Mouse (Mus musculus) myocyte (in vitro differentiated cells): ENCODE data around the gene Add3. TPM values are rescaled to one million over a fixed set of nuclear protein-coding genes. Genes with fewer than 3 reads are reported as not detected.

Experiments
- H3K27me3 ChIP-seq: one replicate; pipeline ENCODE4 v1.6.1; 2011; ENCODE audit not compliant: control insufficient read depth, insufficient read depth, insufficient read length
- H3K36me3 ChIP-seq: one replicate; pipeline ENCODE4 v1.6.1; 2011; ENCODE audit not compliant: control insufficient read depth, insufficient read depth
- H3K4me2 ChIP-seq: one replicate; pipeline ENCODE4 v1.6.1; 2011; ENCODE audit warnings: low read depth, control low read depth
- H3K4me3 ChIP-seq: one replicate; pipeline ENCODE4 v1.5.1; 2011; ENCODE audit warnings: mild to moderate bottlenecking, control low read depth, moderate library complexity
- H3K79me2 ChIP-seq: one replicate; pipeline ENCODE4 v1.6.1; 2011; ENCODE audit not compliant: control insufficient read depth, insufficient read depth
- H3ac ChIP-seq: one replicate; pipeline ENCODE4 v1.6.1; 2011; ENCODE audit not compliant: control insufficient read depth, insufficient read length
- CEBPB ChIP-seq: IDR thresholded peaks from 2 replicates; pipeline ENCODE4 v1.6.1; 2011; ENCODE audit warnings: mild to moderate bottlenecking, moderate library complexity; ENCODE audit not compliant: poor library complexity, insufficient read depth, severe bottlenecking
- E2F4 ChIP-seq: IDR thresholded peaks from one replicate; pipeline ENCODE4 v1.6.1; 2011; ENCODE audit warnings: mild to moderate bottlenecking, control low read depth, moderate library complexity; ENCODE audit not compliant: insufficient read depth
- MAX ChIP-seq: IDR thresholded peaks from one replicate; pipeline ENCODE4 v1.6.1; 2011; ENCODE audit warnings: low read depth, mild to moderate bottlenecking, control low read depth
- MYOD1 ChIP-seq, 3 experiments: IDR thresholded peaks; one replicate each; pipeline ENCODE4 v1.6.1; 2011; ENCODE audit warnings: control low read depth in 2 of 3, low read depth in 2 of 3, mild to moderate bottlenecking in 2 of 3, moderate library complexity in 1 of 3; ENCODE audit not compliant: insufficient read length in 2 of 3, control insufficient read depth in 1 of 3
- MYOG ChIP-seq, 3 experiments: IDR thresholded peaks; one replicate each; pipeline ENCODE4 v1.6.1; 2011; ENCODE audit warnings: control low read depth in 2 of 3, low read depth in 2 of 3, mild to moderate bottlenecking in 2 of 3; ENCODE audit not compliant: insufficient read length in 2 of 3, control insufficient read depth in 1 of 3, insufficient read depth in 1 of 3
- POLR2A ChIP-seq: IDR thresholded peaks from one replicate; pipeline ENCODE4 v1.6.1; 2011; ENCODE audit warnings: low read depth, mild to moderate bottlenecking, control low read depth, moderate library complexity; ENCODE audit not compliant: insufficient read length
- POLR2AphosphoS2 ChIP-seq: IDR thresholded peaks from one replicate; pipeline ENCODE4 v1.6.1; 2011; ENCODE audit warnings: low read depth, control low read depth; ENCODE audit not compliant: insufficient read length
- REST ChIP-seq: IDR thresholded peaks from one replicate; pipeline ENCODE4 v1.6.1; 2011; ENCODE audit warnings: mild to moderate bottlenecking, control low read depth, moderate library complexity; ENCODE audit not compliant: insufficient read depth, insufficient read length
- SRF ChIP-seq: IDR thresholded peaks from one replicate; pipeline ENCODE4 v1.6.1; 2011; ENCODE audit warnings: low read depth; ENCODE audit not compliant: control insufficient read depth, insufficient read length
- TCF12 ChIP-seq: IDR thresholded peaks from one replicate; pipeline ENCODE4 v1.6.1; 2011; ENCODE audit warnings: mild to moderate bottlenecking, control low read depth; ENCODE audit not compliant: poor library complexity, insufficient read depth, severe bottlenecking
- TCF3 ChIP-seq: IDR thresholded peaks from one replicate; pipeline ENCODE4 v1.6.1; 2011; ENCODE audit warnings: low read depth, control low read depth; ENCODE audit not compliant: insufficient read length
- USF1 ChIP-seq: IDR thresholded peaks from one replicate; pipeline ENCODE4 v1.6.1; 2011; ENCODE audit warnings: low read depth, mild to moderate bottlenecking, control low read depth, moderate library complexity
- polyA plus RNA-seq: library from polyadenylated mRNA; unstranded; fragments of >200 nt; fragmentation: generic; extraction: Trizol; gene quantifications from one replicate; pipeline ENCODE4 v1.2.1, GENCODE M21; 2012; ENCODE audit warnings: missing spikeins

The Add3 gene
- polyA plus RNA-seq, 1 experiment, result 8.3 TPM

GRCm38 (mm10) chr19:53101374-53102300 lies 38.6 kb upstream of the Add3 start:
- Histone ChIP-seq H3K4me2 (no peak overlapping the region), H3K4me3 (no peak overlapping the region), H3K27me3 (peaks cover 10% of the 10 kb centered on the region), H3ac (no peak overlapping the region), H3K36me3 (no peaks in the 10 kb centered on the region), H3K79me2 (no peaks in the 10 kb centered on the region)
- TF ChIP-seq MAX, result no peak
- TF ChIP-seq POLR2AphosphoS2, result no peak
- no peak for TF ChIP-seq MYOD1 (IDR thresholded peaks at IDR 0.05; ENCODE audit: control insufficient read depth in 1 of 3, insufficient read length in 2 of 3, low read depth in 2 of 3)
- no peak for TF ChIP-seq TCF12
- no peak for TF ChIP-seq MYOG (IDR thresholded peaks at IDR 0.05; ENCODE audit: control insufficient read depth in 1 of 3, insufficient read depth in 1 of 3, insufficient read length in 2 of 3, low read depth in 2 of 3)

GRCm38 (mm10) chr19:53105374-53106090 lies 34.7 kb upstream of the Add3 start:
- Histone ChIP-seq H3K36me3 (no peaks in the 10 kb centered on the region), H3ac (no peak overlapping the region), H3K4me2 (no peak overlapping the region), H3K79me2 (no peaks in the 10 kb centered on the region), H3K27me3 (no peaks in the 10 kb centered on the region), H3K4me3 (no peak overlapping the region)
- TF ChIP-seq POLR2AphosphoS2 (no peak), E2F4 (no peak), POLR2A (no peak), TCF12 (no peak), MYOG (IDR thresholded peaks at IDR 0.05; ENCODE audit: control insufficient read depth in 1 of 3, insufficient read depth in 1 of 3, insufficient read length in 2 of 3, low read depth in 2 of 3) (no peak), CEBPB (no peak), USF1 (no peak), SRF (no peak), REST (no peak)

- H3K4me2 ChIP-seq, result no peak overlapping the region
- no peak overlapping the region for H3K4me3 ChIP-seq
- no peaks in the 10 kb centered on the region for H3K27me3 ChIP-seq
- TF ChIP-seq MYOD1 (IDR thresholded peaks at IDR 0.05; ENCODE audit: control insufficient read depth in 1 of 3, insufficient read length in 2 of 3, low read depth in 2 of 3) (no peak), TCF12 (no peak), MYOG (IDR thresholded peaks at IDR 0.05; ENCODE audit: control insufficient read depth in 1 of 3, insufficient read depth in 1 of 3, insufficient read length in 2 of 3, low read depth in 2 of 3) (no peak), CEBPB (no peak), TCF3 (no peak), SRF (no peak), POLR2AphosphoS2 (no peak), MAX (no peak)
- H3K79me2 ChIP-seq, result no peaks in the 10 kb centered on the region
- no peaks in the 10 kb centered on the region for H3K36me3 ChIP-seq
- no peak overlapping the region for H3ac ChIP-seq
Observed at GRCm38 (mm10) chr19:53106952-53107351, 33.3 kb upstream of the Add3 start.

GRCm38 (mm10) chr19:53107361-53108247 lies 32.6 kb upstream of the Add3 start:
- H3K4me2 ChIP-seq, result no peak overlapping the region
- no peaks in the 10 kb centered on the region for H3K27me3 ChIP-seq
- no peak overlapping the region for H3K4me3 ChIP-seq
- no peaks in the 10 kb centered on the region for H3K36me3 ChIP-seq
- H3K79me2 ChIP-seq, result no peaks in the 10 kb centered on the region
- TF ChIP-seq MAX (no peak), POLR2A (no peak), REST (no peak), TCF12 (no peak), POLR2AphosphoS2 (no peak), MYOD1 (IDR thresholded peaks at IDR 0.05; ENCODE audit: control insufficient read depth in 1 of 3, insufficient read length in 2 of 3, low read depth in 2 of 3) (no peak), USF1 (no peak), SRF (no peak), CEBPB (no peak)
- no peak overlapping the region for H3ac ChIP-seq
